Comparison of ENCODE assay signal across 22 mouse cellular contexts in the genomic region with DNA sequence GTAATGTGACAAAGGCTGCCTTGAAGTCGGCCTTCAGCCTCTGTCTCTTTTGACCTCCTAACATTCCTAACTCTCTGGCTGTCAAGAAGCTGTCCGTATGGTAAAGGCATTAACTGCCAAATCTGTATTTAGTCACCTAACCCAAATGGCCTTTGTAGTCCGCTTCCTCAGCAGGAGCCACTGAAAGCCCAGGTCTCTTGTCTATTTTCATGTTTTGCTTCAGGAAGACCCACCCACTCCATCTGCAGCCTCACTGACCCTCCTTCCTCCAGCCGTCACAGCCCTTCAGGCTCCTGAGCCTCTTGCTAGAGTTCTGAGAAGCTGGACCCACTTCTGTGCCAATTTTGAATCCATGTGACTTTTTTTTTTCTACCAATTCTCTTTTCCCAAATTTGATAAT. TPM values are rescaled to one million over a fixed set of nuclear protein-coding genes. Genes with fewer than 3 reads are reported as not detected.
"Had no signal": no experiment of that assay in that cellular context is flagged by ENCODE, and none has a peak within 500 bp of the region (broad histone marks: within the 10 kb centered on the region; RNA-seq: fewer than 3 reads in every experiment).

No protein-coding gene starts in this region.

- ATAC-seq: liver, postnatal 0 days; lung, postnatal 0 days had no signal

- H3K9ac ChIP-seq: limb, embryonic 12.5 days; limb, embryonic 15.5 days; liver, embryonic 14.5 days; liver, postnatal 0 days; lung, embryonic 14.5 days; neural tube, embryonic 12.5 days; neural tube, embryonic 15.5 days had no signal

- H3K27ac ChIP-seq: limb, embryonic 12.5 days; limb, embryonic 15.5 days; liver, embryonic 14.5 days; macrophage; neural tube, embryonic 12.5 days; neural tube, embryonic 15.5 days; stomach, postnatal 0 days had no signal

- H3K9me3 ChIP-seq: limb, embryonic 12.5 days; limb, embryonic 15.5 days; neural tube, embryonic 12.5 days; neural tube, embryonic 15.5 days had no signal

- H3K4me3 ChIP-seq: limb, embryonic 12.5 days; limb, embryonic 15.5 days; neural tube, embryonic 12.5 days; neural tube, embryonic 15.5 days had no signal

- DNase-seq: kidney, postnatal 14 days; kidney, postnatal 4 days; left cerebral cortex, postnatal 4 days; liver, postnatal 0 days; lung, embryonic 14.5 days; midbrain, embryonic 14.5 days; right cerebral cortex, adult 18-20 months; right cerebral cortex, postnatal 14 days; right cerebral cortex, postnatal 4 days; thymus, adult 2 months; thymus, postnatal 14 days; thymus, postnatal 4 days had no signal

- H3K4me2 ChIP-seq: limb, embryonic 12.5 days; limb, embryonic 15.5 days; liver, embryonic 11.5 days; lung, embryonic 14.5 days; midbrain, embryonic 11.5 days; neural tube, embryonic 12.5 days; neural tube, embryonic 15.5 days had no signal

- H3K36me3 ChIP-seq: limb, embryonic 12.5 days; limb, embryonic 15.5 days; neural tube, embryonic 12.5 days; neural tube, embryonic 15.5 days had no signal

- H3K27me3 ChIP-seq: limb, embryonic 12.5 days; limb, embryonic 15.5 days; neural tube, embryonic 12.5 days; neural tube, embryonic 15.5 days had no signal

RNA-seq across cellular contexts. Expression of a gene that starts 2.8 kb away (rescaled TPM):
- polyA plus RNA-seq: macrophage had no signal
